Mouse (Mus musculus): Measurements from ENCODE around the gene Cenpa. TPM values are rescaled to one million over a fixed set of nuclear protein-coding genes. Genes with fewer than 3 reads are reported as not detected.

Cenpa gene
- total RNA-seq (2021) (1 to 10 TPM; 5.1 to 6.4 TPM), polyA plus RNA-seq (2012; rRNA removed) (10.9 and 14.5 TPM in 2 replicates)
- long read RNA-seq, partial matches to known transcripts: 0 of 4 reads
- long read RNA-seq, other reads (novel, unspliced or antisense): 0 of 4 reads

- DNase-seq: peak; percentile 94
Observed at GRCm38 (mm10) chr5:30666391-30667195, at the start of gene Cenpa. TSS of gene Cenpa (plus strand) at chr5:30666777.

- no peak for DNase-seq
Observed at GRCm38 (mm10) chr5:30617357-30617756, 49.2 kb upstream of the Cenpa start.

- DNase-seq: peak; percentile 91
Observed at GRCm38 (mm10) chr5:30617851-30618250, 48.7 kb upstream of the Cenpa start.

- DNase-seq: no peak
Observed at GRCm38 (mm10) chr5:30618376-30619003, 48.1 kb upstream of the Cenpa start.

- DNase-seq: no peak
Observed at GRCm38 (mm10) chr5:30619211-30619610, 47.4 kb upstream of the Cenpa start.

- DNase-seq: no peak
Observed at GRCm38 (mm10) chr5:30620567-30620966, 46.0 kb upstream of the Cenpa start.

GRCm38 (mm10) chr5:30621211-30621790 lies 45.3 kb upstream of the Cenpa start:
- peak; percentile 38 for DNase-seq

GRCm38 (mm10) chr5:30621844-30622176 lies 44.8 kb upstream of the Cenpa start:
- peak; percentile 70 for DNase-seq

- no peak for DNase-seq
Observed at GRCm38 (mm10) chr5:30622177-30622840, 44.3 kb upstream of the Cenpa start.

GRCm38 (mm10) chr5:30622841-30623185 lies 43.8 kb upstream of the Cenpa start:
- DNase-seq: peak; percentile 65

GRCm38 (mm10) chr5:30623380-30623779 lies 43.2 kb upstream of the Cenpa start:
- no peak for DNase-seq

- peak; percentile 24 for DNase-seq
Observed at GRCm38 (mm10) chr5:30624311-30624710, 42.3 kb upstream of the Cenpa start.

GRCm38 (mm10) chr5:30624908-30625307 lies 41.7 kb upstream of the Cenpa start:
- peak; percentile 48 for DNase-seq

- DNase-seq: peak; percentile 41
Observed at GRCm38 (mm10) chr5:30625379-30625778, 41.2 kb upstream of the Cenpa start.

- DNase-seq: peak; percentile 76
Observed at GRCm38 (mm10) chr5:30626331-30627105, 40.1 kb upstream of the Cenpa start.

- peak; percentile 36 for DNase-seq
Observed at GRCm38 (mm10) chr5:30628511-30628910, 38.1 kb upstream of the Cenpa start.

- DNase-seq: peak; percentile 35
Observed at GRCm38 (mm10) chr5:30630401-30630800, 36.2 kb upstream of the Cenpa start.

GRCm38 (mm10) chr5:30632134-30632533 lies 34.4 kb upstream of the Cenpa start:
- DNase-seq: peak; percentile 53

GRCm38 (mm10) chr5:30636994-30637393 lies 29.6 kb upstream of the Cenpa start:
- DNase-seq: peak; percentile 39

GRCm38 (mm10) chr5:30638041-30638440 lies 28.5 kb upstream of the Cenpa start:
- DNase-seq: peak; percentile 88

GRCm38 (mm10) chr5:30643477-30644179 lies 22.9 kb upstream of the Cenpa start:
- peak; percentile 31 for DNase-seq
